Mouse (Mus musculus): ENCODE measurements around the gene Psmb3. TPM values are rescaled to one million over a fixed set of nuclear protein-coding genes. Genes with fewer than 3 reads are reported as not detected.
"Not testable (repeated sequence)": the region's sequence is repeated elsewhere in the genome, so short reads cannot be mapped to it uniquely, and the experiment has no call there.

The Psmb3 gene
- total RNA-seq, 2 experiments from 2014 or later = 227 to 235 TPM

GRCm38 (mm10) chr11:97717369-97718280 lies 14.4 kb downstream of the Psmb3 start:
- DNase-seq = no peak

- DNase-seq = no peak
Measured at GRCm38 (mm10) chr11:97718281-97718860, 15.2 kb downstream of the Psmb3 start.

GRCm38 (mm10) chr11:97719041-97719440 lies 15.8 kb downstream of the Psmb3 start:
- DNase-seq = no peak

- no peak for DNase-seq
Measured at GRCm38 (mm10) chr11:97721338-97721737, 18.1 kb downstream of the Psmb3 start.

GRCm38 (mm10) chr11:97723709-97724108 lies 20.5 kb downstream of the Psmb3 start:
- DNase-seq = no peak

- peak; percentile 30 to 32 for DNase-seq
Measured at GRCm38 (mm10) chr11:97728311-97728710, 25.1 kb downstream of the Psmb3 start.

- DNase-seq = no peak
Measured at GRCm38 (mm10) chr11:97728730-97729129, 25.5 kb downstream of the Psmb3 start.

- DNase-seq = no peak
Measured at GRCm38 (mm10) chr11:97733689-97734088, 30.5 kb downstream of the Psmb3 start.

- not testable (repeated sequence) for DNase-seq
Measured at GRCm38 (mm10) chr11:97734810-97735209, 31.6 kb downstream of the Psmb3 start.

GRCm38 (mm10) chr11:97736645-97737044 lies 33.4 kb downstream of the Psmb3 start:
- DNase-seq = no peak

GRCm38 (mm10) chr11:97737600-97737999 lies 34.4 kb downstream of the Psmb3 start:
- no peak for DNase-seq

GRCm38 (mm10) chr11:97738703-97739102 lies 35.5 kb downstream of the Psmb3 start:
- DNase-seq = no peak

GRCm38 (mm10) chr11:97739155-97739554 lies 36.0 kb downstream of the Psmb3 start:
- no peak for DNase-seq

GRCm38 (mm10) chr11:97740190-97740589 lies 37.0 kb downstream of the Psmb3 start:
- DNase-seq = peak; percentile 42 to 64

- DNase-seq = no peak
Measured at GRCm38 (mm10) chr11:97742157-97742556, 39.0 kb downstream of the Psmb3 start.

- no peak for DNase-seq
Measured at GRCm38 (mm10) chr11:97742591-97742990, 39.4 kb downstream of the Psmb3 start.

- DNase-seq = no peak
Measured at GRCm38 (mm10) chr11:97743423-97743822, 40.2 kb downstream of the Psmb3 start.

- DNase-seq = peak; percentile 63 to 72
Measured at GRCm38 (mm10) chr11:97744063-97744717, 41.0 kb downstream of the Psmb3 start, which contains the start of gene Pip4k2b. Gene Pip4k2b, minus strand, starts transcription at chr11:97744704.

GRCm38 (mm10) chr11:97744718-97745330 lies 41.6 kb downstream of the Psmb3 start:
- DNase-seq = peak; percentile 98 to 100

- DNase-seq = no peak
Measured at GRCm38 (mm10) chr11:97745331-97745721, 42.1 kb downstream of the Psmb3 start.

GRCm38 (mm10) chr11:97747773-97748172 lies 44.6 kb downstream of the Psmb3 start:
- peak in 1 of 2 experiments; percentile 27 for DNase-seq

GRCm38 (mm10) chr11:97748496-97748895 lies 45.3 kb downstream of the Psmb3 start:
- peak; percentile 47 to 57 for DNase-seq

All from adrenal gland, postnatal 36 days (tissue).